Mouse (Mus musculus) gastrocnemius, postnatal 14 days (tissue): ENCODE results near the gene Rnaseh2b. TPM values are rescaled to one million over a fixed set of nuclear protein-coding genes. Genes with fewer than 3 reads are reported as not detected.

Experiments
- DNase-seq: peaks from one replicate; pipeline ENCODE4 v3.0.0; 2021; ENCODE audit warnings: mixed read lengths
- intact Hi-C: fragments of 180-260 bp; cut with DNase I; formaldehyde crosslinking; loops from one replicate; pipeline ENCODE4 v1.15.1; 2025; ENCODE audit warnings: low total_unique reads
- total RNA-seq, 2 experiments: library from RNA; stranded (reverse); gene quantifications; 2 replicates each; pipeline ENCODE4 v1.2.3; 2021

The Rnaseh2b gene
- total RNA-seq, 2 experiments from 2014 or later: 4.3 to 5.6 TPM

DNA sequence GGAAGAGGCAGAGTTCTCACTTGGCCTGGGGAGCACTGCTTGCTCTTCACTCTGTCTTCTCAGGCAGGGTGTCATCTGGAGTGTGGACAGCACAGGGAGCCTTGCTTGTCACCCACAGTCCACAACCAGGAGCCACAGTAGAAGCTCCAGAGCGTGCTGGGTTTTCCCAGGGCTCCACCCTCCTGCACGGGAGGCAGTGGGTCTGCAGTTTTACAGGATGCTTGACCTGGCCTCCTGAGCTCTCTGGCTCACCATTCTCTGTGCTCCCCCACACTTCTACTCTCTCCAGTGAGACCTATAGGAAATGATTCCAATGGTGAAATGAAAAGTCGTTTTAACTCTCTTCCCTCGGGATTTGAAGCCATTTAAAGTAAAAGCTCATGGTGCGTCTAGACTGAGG is 57.4 kb downstream of the Rnaseh2b start:
- no peak for DNase-seq
- intact Hi-C loops: no loop called here

DNA sequence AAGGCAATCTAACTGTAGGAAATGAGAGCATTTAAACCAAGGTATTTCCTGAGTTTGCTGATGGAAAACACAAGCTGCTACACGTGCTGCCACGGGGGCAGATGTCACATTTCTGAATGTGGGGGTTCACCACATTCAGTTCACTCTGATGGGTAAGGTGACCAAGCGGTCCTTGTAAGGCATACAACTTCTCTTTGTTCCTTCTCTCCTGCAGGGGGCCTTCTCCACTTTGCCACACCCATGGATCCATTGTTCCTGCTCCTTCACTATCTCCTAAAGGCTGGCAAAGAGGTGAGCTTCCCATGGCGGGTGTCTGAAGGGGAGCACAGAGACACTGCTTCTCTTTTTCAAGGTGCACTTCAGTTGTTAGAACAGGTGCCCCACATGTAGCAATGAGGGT is 57.8 kb downstream of the Rnaseh2b start:
- no peak for DNase-seq
- intact Hi-C loops: no loop called here

DNA sequence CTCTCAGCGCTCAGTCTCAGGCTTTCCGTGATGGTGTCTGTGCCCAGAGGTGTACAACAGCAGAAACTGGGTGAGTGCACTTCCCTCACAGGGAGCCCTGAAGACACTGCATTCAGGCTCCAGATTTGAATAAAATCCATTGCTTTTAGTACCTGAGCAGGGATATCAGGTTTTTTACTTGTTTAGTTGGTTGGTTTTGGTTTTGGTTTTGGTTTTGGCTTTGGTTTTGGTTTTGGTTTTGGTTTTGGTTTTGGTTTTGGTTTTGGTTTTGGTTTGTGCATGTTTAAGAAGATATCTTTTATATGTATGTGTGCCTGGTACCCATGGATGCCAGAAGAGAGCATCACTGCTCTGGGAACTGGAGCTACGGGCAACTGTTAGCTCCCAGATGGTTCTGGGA is 58.5 kb downstream of the Rnaseh2b start:
- intact Hi-C loops: no loop called here

DNA sequence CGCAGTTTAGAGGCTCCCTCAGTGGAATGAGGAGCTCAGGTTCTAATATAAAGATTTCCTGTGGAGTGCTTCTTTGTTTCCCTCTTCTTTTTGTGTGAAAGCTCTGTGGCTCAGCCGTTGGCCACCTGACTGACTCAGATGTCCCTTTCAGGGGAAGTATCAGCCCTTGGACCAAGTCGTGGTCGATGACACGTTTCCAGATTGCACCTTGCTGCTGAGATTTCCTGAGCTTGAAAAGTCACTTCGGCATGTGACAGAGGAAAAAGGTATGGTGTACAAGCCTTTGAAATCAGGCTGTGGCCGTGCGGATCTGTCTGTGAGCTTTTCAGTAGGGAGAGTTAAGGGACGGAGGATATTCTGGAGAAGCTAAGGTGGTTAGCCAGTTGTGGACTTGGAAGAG is 61.0 kb downstream of the Rnaseh2b start:
- no peak for DNase-seq
- intact Hi-C loops: no loop called here

More for the DNA sequence above, 58.5 kb downstream of the Rnaseh2b start:
- DNase-seq: no peak

DNA sequence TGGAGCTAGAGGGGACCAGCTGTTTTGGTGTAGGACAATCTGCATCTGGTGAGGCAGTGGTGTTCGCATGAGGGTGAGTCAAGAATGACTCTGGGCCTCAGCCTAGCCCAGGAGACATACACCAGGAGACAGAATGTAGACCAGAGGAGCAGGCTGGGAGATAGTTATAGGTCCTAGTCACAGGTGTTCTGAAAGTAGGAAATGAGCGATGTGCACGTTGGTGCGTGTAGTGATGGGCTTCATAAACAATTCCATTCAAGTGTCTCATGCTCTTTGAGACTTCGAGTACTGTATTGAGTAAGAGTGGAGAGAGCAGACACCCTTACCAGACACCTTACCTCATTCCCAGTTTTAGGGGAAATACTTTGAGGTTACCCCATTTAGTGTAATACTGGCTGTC is 61.4 kb downstream of the Rnaseh2b start:
- DNase-seq: no peak
- intact Hi-C loops: no loop called here

DNA sequence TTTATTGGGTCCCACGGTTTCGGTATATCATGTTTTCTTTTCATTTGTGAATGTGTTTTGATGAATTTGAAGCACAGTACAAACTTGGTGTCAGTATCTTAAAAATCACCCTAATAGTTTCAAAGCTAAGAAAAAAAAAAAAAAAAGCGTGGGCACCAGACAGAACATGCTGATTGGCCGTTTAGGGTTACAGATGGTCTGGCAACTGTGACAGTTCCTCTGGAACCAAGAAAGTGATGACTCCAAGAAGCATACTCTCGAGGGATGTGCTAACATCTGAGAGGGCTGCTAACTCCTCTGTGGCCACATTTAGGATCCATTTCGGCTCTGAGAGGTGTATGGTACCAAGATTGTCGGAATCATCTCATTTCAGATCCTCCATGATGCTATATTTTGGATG is 62.8 kb downstream of the Rnaseh2b start:
- no peak for DNase-seq
- intact Hi-C loops: no loop called here

DNA sequence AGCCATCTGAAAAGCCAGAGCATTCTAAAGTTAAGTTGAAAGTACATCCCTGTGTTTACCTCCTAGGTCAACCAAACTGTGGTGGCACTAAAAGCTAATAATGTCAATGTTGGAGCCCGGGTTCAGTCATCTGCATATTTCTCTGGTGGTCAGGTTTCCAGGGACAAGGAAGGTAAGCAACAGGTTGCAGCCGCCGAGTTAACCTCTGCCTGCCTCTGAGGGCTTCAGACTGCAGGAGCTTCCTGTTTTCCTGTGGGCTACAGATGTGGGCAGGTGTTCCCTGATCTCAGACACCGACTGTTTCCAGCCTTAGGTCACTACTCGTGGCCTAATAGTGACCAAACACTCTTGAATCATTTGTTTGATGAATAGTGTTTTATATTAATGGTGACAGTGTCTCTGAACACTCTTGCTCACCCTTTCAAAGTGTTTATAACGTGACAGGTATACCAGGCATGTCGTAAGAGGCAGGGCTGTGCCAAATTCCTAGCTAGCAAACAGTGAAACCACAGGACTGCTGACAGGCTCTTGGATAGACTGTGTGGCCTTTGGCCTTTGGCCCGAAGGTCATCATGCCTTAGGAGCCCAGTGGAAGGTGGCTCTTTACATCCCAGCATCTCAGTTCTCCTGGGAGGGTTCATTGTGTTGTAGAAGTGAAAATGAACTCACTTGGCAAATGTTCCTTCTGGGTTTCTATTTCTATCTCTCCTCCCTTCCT is 69.0 kb downstream of the Rnaseh2b start:
- DNase-seq: no peak
- intact Hi-C loops: no loop called here

DNA sequence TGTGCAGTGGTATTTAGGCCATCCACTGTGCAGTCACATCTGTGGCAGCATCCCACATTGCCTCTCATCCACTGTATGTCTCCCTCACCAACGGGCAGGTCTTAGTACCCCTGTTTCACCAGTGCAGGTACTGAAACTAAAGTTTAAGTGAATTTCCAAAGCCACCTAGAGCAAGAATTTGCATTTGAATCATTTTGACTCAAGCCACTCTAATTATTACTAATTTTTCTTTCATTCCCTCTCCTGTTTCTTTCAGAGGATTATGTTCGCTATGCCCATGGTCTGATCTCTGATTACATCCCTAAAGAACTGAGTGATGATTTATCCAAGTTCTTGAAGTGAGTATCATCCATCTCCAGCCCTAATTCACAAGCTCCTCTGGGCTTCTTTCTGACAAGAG is 71.4 kb downstream of the Rnaseh2b start:
- intact Hi-C loops: no loop called here
- no peak for DNase-seq

DNA sequence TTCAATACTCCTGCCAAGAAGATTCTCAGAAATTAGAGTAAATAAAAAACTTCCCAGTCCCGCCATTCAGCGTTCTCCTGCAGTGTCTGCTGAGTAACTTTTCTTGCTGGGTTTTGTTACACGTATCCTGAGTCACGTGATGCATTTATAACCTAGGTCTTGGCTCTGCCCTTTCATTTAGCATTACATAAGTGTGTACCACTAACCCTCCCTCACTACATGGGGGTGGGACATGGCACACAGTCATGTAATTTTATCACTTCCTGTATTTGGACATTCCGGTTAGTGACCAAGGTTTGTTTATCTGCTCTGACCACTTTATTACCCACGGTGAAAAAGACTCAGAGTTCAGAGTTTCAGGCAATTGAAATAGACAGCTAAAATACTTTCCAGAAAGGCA is 78.4 kb downstream of the Rnaseh2b start:
- intact Hi-C loops: no loop called here
- peak; percentile 41 for DNase-seq

DNA sequence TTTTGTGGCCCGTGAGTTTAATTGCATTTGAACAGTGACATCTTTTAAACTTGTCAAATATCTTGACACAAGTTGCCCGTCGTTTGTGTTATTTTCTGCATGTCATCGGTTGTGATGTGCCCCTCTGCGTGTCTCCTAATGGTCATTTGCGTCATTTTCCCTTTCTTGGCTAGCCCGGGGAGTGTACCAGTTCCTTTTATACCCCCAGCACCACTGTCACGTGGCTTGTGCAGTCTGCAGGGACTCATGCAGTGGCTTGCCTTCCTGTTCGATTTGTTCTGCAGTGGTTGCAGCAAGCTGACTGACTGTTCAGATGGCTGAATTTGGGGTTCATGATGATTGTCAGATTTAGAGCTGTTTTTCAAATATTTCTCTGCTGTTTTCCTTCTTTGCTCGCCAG is 81.6 kb downstream of the Rnaseh2b start:
- no peak for DNase-seq
- intact Hi-C loops: no loop called here

DNA sequence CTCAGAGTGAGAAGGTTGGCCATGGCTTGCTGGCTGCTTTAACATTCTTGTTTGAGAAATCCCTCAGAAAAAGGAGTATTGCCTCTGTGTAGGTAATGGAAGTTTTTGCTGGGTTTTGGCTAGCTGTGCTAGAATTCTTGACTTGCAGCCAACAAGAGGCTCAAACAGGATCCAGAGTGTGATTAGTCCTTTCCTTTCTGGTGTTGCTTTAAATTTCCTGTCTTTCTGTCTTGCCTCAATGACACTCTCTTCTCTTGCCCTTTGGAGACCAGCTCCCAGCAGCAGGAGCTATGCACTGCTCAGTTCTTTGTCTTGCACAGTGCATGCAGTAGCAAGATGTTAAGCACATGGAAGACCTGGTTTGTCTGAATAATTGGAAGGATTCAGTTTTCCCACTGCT is 83.3 kb downstream of the Rnaseh2b start:
- no peak for DNase-seq
- intact Hi-C loops: no loop called here

DNA sequence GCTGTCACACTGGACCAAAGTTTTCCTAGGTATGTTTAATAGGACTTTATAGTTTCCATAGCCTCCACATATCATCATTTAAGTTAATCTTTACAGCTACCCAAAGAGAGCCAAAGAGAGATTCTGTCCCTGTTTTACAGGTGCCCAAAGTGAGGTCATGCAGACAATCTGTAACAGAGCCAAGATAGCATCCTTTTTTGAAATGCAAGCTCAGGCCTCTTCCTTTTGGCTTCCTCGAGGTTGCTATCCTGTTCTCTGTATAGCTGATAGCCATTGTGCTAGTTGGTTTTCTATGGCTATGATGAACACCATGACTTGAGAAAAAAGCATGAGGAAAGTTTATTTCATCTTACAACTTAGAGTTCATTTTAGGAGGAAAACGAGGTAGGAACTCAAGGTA is 83.7 kb downstream of the Rnaseh2b start:
- intact Hi-C loops: no loop called here
- no peak for DNase-seq

DNA sequence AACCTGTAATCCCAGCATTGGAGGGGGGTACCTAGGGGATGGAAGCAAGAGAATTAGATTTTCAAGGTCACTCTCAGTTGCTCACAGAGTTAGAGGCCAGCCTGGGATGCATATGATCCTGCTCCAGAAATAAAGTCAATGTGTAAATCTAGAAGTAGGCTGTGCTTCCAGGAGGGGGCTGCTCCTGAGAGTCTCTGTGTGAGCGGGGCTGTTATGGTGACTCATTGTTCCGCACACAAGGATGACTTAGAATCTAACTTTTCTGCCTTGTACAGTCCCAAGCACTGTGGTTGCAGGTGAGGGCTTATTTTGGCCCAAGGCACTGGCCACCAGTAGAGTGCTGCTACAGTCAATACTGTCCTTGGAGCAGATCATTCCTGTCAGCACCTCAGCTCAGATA is 87.0 kb downstream of the Rnaseh2b start:
- no peak for DNase-seq
- intact Hi-C loops: no loop called here

DNA sequence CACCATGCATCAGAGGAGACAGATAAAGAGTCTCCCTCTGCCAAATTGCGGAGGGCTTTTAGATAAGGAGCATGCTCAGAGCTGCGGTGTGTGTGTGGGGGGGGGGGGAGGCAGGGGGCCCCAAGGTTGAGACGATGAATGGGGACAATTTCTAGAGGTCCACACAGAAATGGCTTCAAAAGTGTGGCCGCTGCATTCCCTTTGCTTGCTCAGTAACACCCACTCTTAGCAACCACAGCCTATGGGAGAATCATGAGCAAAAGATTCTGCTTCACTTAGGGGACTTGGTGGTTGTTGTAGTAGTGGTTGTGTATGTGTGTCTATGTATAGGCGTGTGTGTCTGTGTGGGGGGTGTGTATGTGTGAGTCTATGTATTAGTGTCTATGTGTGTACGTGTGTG is 88.2 kb downstream of the Rnaseh2b start:
- DNase-seq: no peak
- intact Hi-C loops: no loop called here

DNA sequence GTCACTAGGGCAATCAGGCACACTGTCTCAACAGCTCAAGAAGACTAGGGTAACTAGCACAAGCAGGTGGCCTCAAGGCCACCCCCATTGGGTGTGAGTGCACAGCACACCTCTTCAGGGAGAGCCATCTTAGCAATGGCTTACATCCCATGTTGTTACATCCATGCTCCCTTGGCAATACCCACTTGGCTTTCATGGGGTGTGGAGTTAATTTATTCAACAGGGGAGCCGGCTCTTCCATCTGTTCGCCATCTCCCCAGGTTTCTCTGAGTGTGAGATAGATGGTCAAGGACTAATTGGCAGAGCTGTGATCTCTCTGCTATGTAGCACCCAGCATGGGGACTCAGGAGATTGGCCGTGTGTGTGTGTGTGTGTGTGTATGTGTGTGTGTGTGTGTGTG is 90.7 kb downstream of the Rnaseh2b start:
- no peak for DNase-seq
- intact Hi-C loops: no loop called here

DNA sequence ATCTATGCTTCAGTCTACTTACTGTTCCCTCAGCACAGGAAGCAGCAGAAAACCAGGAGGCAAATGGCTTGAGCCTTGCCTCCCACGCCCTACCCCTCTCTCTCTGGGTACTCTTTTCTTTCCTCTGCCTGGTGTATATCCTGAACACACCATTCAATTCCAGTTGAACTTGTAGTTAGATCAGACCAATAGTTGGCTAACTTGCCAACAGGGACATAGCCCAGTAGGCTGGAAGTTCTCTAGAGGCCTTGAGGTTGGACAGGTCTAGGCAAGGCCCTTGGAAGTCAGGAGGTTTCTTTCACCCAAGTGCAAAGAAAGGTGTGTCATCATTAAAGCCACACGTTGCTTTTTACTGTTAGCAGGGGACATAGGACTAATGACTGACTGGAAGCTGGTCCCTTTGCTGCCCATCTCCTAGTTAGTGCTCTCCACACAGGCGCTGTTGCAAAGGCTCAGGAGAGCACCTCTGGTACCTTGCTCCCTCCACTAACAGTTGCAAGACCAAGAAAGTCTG is 91.5 kb downstream of the Rnaseh2b start:
- intact Hi-C loops: no loop called here
- no peak for DNase-seq

DNA sequence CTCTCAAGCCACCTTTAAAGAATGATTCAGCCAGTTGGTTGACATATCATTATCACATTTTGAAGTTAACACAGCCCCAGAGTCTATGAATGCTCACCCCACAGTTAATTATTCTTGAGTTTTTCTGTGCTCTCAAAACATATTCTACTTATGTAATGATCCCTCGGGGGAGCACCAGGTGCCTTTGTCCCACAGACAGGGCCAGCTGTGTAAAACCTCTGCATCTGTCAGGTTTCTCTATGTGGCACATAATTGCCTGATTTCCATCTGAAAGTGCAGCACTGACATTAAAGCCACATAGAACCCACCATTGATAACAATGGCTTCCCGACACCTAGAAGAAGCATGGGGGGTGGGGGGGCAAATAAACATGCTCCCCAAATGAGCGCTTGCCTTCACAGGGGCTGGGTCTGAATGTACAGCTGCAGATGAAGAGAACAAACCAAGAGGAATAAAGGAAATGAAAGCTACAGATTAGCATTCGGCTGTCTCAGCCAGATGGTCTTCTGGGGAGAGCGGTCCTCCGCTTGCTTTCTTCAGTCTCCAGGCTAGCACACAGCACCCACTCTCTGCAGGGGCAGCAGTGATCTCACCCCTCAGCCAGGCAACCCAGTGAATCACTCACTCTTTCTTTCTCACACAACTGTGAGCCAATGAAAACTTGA is 96.8 kb downstream of the Rnaseh2b start:
- DNase-seq: no peak

DNA sequence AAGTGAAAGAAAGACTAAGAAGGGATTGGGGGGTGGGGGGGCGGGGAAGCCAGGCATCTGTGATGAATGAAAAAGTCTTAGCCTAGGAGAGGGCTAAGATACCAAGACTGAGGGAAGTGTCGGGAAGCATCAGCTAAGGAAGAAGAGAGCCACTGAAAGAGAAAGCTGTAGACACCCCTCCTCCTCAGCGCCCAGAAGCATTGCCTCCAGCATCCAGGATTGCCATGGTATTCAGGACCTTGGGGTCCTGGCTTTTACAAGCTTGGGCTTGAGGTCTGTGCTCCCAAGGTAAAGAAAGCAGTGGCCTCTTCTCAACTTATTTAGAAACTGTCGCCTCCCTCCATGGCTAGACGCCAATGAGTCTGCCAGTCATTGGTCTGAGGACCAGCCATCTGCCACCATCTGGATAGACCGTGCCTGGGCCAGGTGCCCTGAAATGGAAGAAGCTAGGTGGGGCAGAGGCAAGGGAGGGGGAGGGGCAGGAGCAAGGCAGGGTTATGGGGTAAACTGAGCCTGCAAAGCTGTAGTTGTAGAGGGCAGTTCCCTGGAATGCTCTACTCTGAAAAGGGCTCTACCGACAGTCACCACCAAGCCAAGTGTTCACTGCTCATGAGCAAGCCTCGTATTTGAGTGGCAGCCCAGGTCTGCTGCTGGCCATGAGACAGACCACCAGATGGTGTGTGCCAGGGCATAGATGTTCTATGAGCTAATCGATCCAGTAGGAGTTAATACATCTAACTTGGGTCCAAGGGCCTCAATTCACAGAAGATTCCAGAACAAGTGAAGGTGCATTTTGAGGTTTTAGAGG is 97.5 kb downstream of the Rnaseh2b start:
- DNase-seq: no peak
- intact Hi-C loops: no loop called here

More for the DNA sequence above, 96.8 kb downstream of the Rnaseh2b start:
- intact Hi-C loops: no loop called here

DNA sequence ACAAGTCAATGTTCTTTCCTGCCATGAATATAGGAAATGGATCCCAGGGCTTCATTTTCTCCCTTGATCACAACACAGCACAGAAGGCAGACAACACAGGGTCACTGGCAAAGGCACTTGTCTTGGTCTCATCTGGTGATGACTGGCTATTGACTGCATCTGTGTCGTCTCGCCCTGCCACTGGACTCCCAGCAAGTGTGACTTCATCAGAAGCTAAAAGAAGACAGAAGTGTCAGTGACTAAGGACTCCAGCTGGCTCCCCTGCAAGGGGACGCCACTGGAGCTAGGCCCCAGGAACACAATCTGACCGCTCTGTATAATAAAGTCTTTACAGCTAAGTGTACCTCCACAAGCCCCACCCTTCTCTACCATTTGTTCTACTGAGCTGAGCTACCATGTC is 100.4 kb downstream of the Rnaseh2b start:
- intact Hi-C loops: no loop called here
- no peak for DNase-seq

DNA sequence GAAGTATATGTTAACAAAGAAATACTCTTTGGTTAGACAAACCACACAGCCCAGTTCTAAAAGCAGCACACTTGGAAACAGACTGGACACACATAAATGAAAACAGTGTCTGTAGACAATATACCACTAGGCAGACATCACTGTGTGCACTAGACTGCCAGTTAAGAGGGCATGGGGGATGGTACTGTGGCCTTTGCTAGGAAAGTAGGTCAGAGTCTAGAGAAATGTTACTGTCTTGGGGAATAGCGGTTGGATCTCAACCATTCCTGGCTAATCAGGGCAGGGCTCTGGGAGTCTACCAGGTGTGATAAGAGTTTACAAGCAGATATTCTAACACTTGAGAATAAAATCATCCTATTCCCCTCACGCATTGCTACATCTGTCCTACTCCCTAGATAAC is 103.0 kb downstream of the Rnaseh2b start:
- intact Hi-C loops: no loop called here

More for the DNA sequence above, 103.0 kb downstream of the Rnaseh2b start:
- DNase-seq: no peak
